Mouse (Mus musculus) kidney, embryonic 16.5 days (tissue): Measurements from ENCODE around the gene Crygd. TPM values are rescaled to one million over a fixed set of nuclear protein-coding genes. Genes with fewer than 3 reads are reported as not detected.

Experiments
- ATAC-seq: fragments of 200-750 bp; cut with Nextera tagmentation; 2 replicates; pipeline ENCODE4 v1.8.0; 2017; ENCODE audit warnings: moderate TSS enrichment; ENCODE audit not compliant: low FRiP score, low TSS enrichment
- H3K27ac ChIP-seq: fragments of 300-500 bp; sonication (generic); 2 replicates; pipeline ENCODE4 v1.5.1; 2014; ENCODE audit warnings: low read length
- H3K27me3 ChIP-seq: fragments of 300-500 bp; sonication (generic); 2 replicates; pipeline ENCODE4 v1.6.1; 2014; ENCODE audit warnings: low read length, control low read depth, mixed read lengths; ENCODE audit not compliant: insufficient read depth
- H3K36me3 ChIP-seq: fragments of 300-500 bp; sonication (generic); 2 replicates; pipeline ENCODE4 v1.6.1; 2014; ENCODE audit warnings: low read length, control low read depth, mixed read lengths; ENCODE audit not compliant: insufficient read depth
- H3K4me1 ChIP-seq: fragments of 300-500 bp; sonication (generic); 2 replicates; pipeline ENCODE4 v1.6.1; 2014; ENCODE audit warnings: low read length, control low read depth, mixed read lengths; ENCODE audit not compliant: insufficient read depth
- H3K4me2 ChIP-seq: fragments of 300-500 bp; sonication (generic); replicated peaks from 2 replicates; pipeline ENCODE4 v1.6.1; 2014; ENCODE audit warnings: low read depth, low read length
- H3K4me3 ChIP-seq: fragments of 300-500 bp; sonication (generic); 2 replicates; pipeline ENCODE4 v1.5.1; 2014; ENCODE audit warnings: mild to moderate bottlenecking, low read length
- H3K9ac ChIP-seq: fragments of 300-500 bp; sonication (generic); replicated peaks from 2 replicates; pipeline ENCODE4 v1.6.1; 2014; ENCODE audit warnings: low read length
- H3K9me3 ChIP-seq: fragments of 300-500 bp; sonication (generic); 2 replicates; pipeline ENCODE4 v1.6.1; 2016; ENCODE audit warnings: low read length, control low read depth
- WGBS: fragments of 180-500 bp; shearing (Covaris S2); extraction: QIAGEN DNeasy Blood & Tissue Kit; methylation state at CpG from one replicate; pipeline ENCODE4 v1.1.7; 2014; 5-methylcytosine and 5-hydroxymethylcytosine counted together
- polyA plus RNA-seq: library from polyadenylated mRNA; unstranded; fragments of >200 nt; fragmentation: Nextera tagmentation; extraction: Ambion mirVana; gene quantifications from 2 replicates; pipeline ENCODE4 v1.2.1, GENCODE M21; 2015

Crygd gene
- polyA plus RNA-seq, 1 experiment from 2014 or later: not detected

- ATAC-seq: no peak
- no peaks in the 10 kb centered on the region for H3K9me3 ChIP-seq
- H3K4me3 ChIP-seq: no peak overlapping the region
- H3K4me2 ChIP-seq: no peak overlapping the region
- WGBS: 87% methylated on average over 4 of the region's 4 CpGs
- H3K9ac ChIP-seq: no peak overlapping the region
- H3K27me3 ChIP-seq: no peaks in the 10 kb centered on the region
- no peaks in the 10 kb centered on the region for H3K4me1 ChIP-seq
- H3K27ac ChIP-seq: no peak overlapping the region
- H3K36me3 ChIP-seq: no peaks in the 10 kb centered on the region
Measured at GRCm38 (mm10) chr1:65012726-65013125, 50.5 kb downstream of the Crygd start.

Other genes with a start within 250 kb of the Crygd start
- gene Plekhm3, start 106.6 kb downstream of the Crygd start, polyA plus RNA-seq: 5.0 and 9.1 TPM in 2 replicates
- 3.0 and 3.9 TPM in 2 replicates for gene Akr1cl, start 30.7 kb downstream of the Crygd start, polyA plus RNA-seq
- gene Cryge, start 12.3 kb downstream of the Crygd start, polyA plus RNA-seq: not detected in 2 replicates
- gene Crygc, start 10.2 kb upstream of the Crygd start, polyA plus RNA-seq: not detected in 2 replicates
- not detected in 2 replicates for gene Crygb, start 18.8 kb upstream of the Crygd start, polyA plus RNA-seq
- not detected in 2 replicates for gene Cryga, start 39.9 kb upstream of the Crygd start, polyA plus RNA-seq
- 0.29 TPM in 1 of 2 replicates, not detected in the other for gene Gm28845, start 56.1 kb upstream of the Crygd start, polyA plus RNA-seq
- 2.0 and 2.8 TPM in 2 replicates for gene D630023F18Rik, start 59.8 kb upstream of the Crygd start, polyA plus RNA-seq
- gene Idh1, start 123.0 kb upstream of the Crygd start, polyA plus RNA-seq: 293 and 329 TPM in 2 replicates
- 10.0 and 11.1 TPM in 2 replicates for gene Pikfyve, start 123.2 kb upstream of the Crygd start, polyA plus RNA-seq
- not detected in 2 replicates for gene Pth2r, start 218.6 kb upstream of the Crygd start, polyA plus RNA-seq